Mouse (Mus musculus) limb, embryonic 13.5 days (tissue): ENCODE results near the gene Card10. TPM values are rescaled to one million over a fixed set of nuclear protein-coding genes. Genes with fewer than 3 reads are reported as not detected.

Source experiments
- ATAC-seq: fragments of 200-750 bp; cut with Nextera tagmentation; 2 replicates; pipeline ENCODE4 v1.8.0; 2017; ENCODE audit warnings: low read depth, moderate number of reproducible peaks, moderate TSS enrichment; ENCODE audit not compliant: low FRiP score
- H3K27ac ChIP-seq: fragments of 300-500 bp; sonication (generic); 2 replicates; pipeline ENCODE4 v1.5.1; 2015; ENCODE audit warnings: inconsistent platforms, mild to moderate bottlenecking, moderate library complexity
- H3K27me3 ChIP-seq: fragments of 300-500 bp; sonication (generic); 2 replicates; pipeline ENCODE4 v1.6.1; 2015; ENCODE audit warnings: mild to moderate bottlenecking, inconsistent platforms
- H3K36me3 ChIP-seq: fragments of 300-500 bp; sonication (generic); 2 replicates; pipeline ENCODE4 v1.6.1; 2015; ENCODE audit warnings: inconsistent platforms, mild to moderate bottlenecking, moderate library complexity
- H3K4me1 ChIP-seq: fragments of 300-500 bp; sonication (generic); 2 replicates; pipeline ENCODE4 v1.6.1; 2015; ENCODE audit warnings: inconsistent platforms
- H3K4me2 ChIP-seq: fragments of 300-500 bp; sonication (generic); replicated peaks from 2 replicates; pipeline ENCODE4 v1.6.1; 2015; ENCODE audit warnings: inconsistent platforms, mild to moderate bottlenecking, moderate library complexity
- H3K4me3 ChIP-seq: fragments of 300-500 bp; sonication (generic); 2 replicates; pipeline ENCODE4 v1.5.1; 2015; ENCODE audit warnings: moderate library complexity, mild to moderate bottlenecking, inconsistent platforms
- H3K9ac ChIP-seq: fragments of 300-500 bp; sonication (generic); 2 replicates; pipeline ENCODE4 v1.6.1; 2015; ENCODE audit warnings: mild to moderate bottlenecking, inconsistent platforms
- H3K9me3 ChIP-seq: fragments of 300-500 bp; sonication (generic); 2 replicates; pipeline ENCODE4 v1.6.1; 2016; ENCODE audit warnings: inconsistent platforms
- WGBS: fragments of 180-500 bp; shearing (Covaris S2); methylation state at CpG from one replicate; pipeline ENCODE4 v1.1.7; 2015; 5-methylcytosine and 5-hydroxymethylcytosine counted together
- polyA plus RNA-seq: library from polyadenylated mRNA; unstranded; fragments of >200 nt; fragmentation: Nextera tagmentation; extraction: Ambion mirVana; gene quantifications from 2 replicates; pipeline ENCODE4 v1.2.1, GENCODE M21; 2015

Card10 gene
- polyA plus RNA-seq, 1 experiment from 2014 or later = 3.0 TPM

DNA sequence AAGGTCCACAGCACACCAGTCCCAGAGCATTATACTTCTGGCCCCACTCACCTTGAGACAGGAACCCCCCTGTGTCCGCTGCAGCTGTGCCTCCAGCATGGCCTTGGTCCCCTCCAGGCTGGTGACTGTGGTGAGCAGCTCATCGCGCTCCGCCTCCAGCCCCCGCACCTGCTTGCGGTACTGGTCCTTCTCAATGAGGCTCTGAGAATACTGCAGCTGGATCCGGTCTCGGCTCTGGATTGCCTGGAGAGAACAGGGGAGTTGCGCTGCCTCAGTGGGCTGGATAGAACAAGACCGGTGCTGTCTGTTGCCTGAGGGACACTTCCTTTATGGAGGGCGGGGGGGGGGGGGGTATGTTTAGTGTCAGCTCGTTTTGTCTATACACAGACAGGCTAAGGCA lies 11.9 kb downstream of the Card10 start:
- 79% methylated on average over 12 of the region's 12 CpGs for WGBS

DNA sequence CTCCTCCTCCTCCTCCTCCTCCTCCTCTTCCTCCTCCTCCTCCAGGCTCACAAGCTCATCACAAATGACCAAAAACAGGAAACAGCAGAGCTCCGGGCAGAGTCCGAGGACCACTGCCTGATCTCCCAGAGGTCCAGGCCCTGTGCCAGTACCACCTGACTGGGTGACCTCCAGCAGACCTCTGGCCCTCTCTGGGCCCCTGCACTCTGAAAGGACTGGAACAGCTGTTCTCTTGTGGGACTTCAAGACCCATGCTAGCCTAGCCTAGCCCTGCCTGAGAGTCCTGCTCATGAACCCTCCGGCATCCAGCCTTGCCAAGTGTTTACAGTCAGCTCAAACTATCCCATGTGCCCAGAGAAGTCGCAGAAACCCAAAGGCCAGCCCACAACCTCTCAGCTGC lies 12.4 kb downstream of the Card10 start:
- no peak for ATAC-seq
- 43% methylated on average over 3 of the region's 4 CpGs for WGBS
- no peak overlapping the region for H3K4me2 ChIP-seq
- H3K27ac ChIP-seq = no peak overlapping the region; the same call in 1 of the 2 replicates
- H3K4me1 ChIP-seq = peaks cover 14% of the 10 kb centered on the region
- H3K27me3 ChIP-seq = peaks cover 81% of the 10 kb centered on the region
- H3K9me3 ChIP-seq = no peaks in the 10 kb centered on the region
- H3K9ac ChIP-seq = 0 out of 2 replicates have a peak overlapping the region, but pooled peaks have one; percentile 8
- H3K4me3 ChIP-seq = no peak overlapping the region
- H3K36me3 ChIP-seq = no peaks in the 10 kb centered on the region

More for the DNA sequence above, 11.9 kb downstream of the Card10 start:
- Histone ChIP-seq H3K36me3 (no peaks in the 10 kb centered on the region), H3K4me1 (peaks cover 10% of the 10 kb centered on the region), H3K9ac (no peak overlapping the region), H3K9me3 (no peaks in the 10 kb centered on the region), H3K27ac (no peak overlapping the region; the same call in 1 of the 2 replicates), H3K4me3 (no peak overlapping the region), H3K4me2 (no peak overlapping the region), H3K27me3 (peaks cover 86% of the 10 kb centered on the region)
- no peak for ATAC-seq

DNA sequence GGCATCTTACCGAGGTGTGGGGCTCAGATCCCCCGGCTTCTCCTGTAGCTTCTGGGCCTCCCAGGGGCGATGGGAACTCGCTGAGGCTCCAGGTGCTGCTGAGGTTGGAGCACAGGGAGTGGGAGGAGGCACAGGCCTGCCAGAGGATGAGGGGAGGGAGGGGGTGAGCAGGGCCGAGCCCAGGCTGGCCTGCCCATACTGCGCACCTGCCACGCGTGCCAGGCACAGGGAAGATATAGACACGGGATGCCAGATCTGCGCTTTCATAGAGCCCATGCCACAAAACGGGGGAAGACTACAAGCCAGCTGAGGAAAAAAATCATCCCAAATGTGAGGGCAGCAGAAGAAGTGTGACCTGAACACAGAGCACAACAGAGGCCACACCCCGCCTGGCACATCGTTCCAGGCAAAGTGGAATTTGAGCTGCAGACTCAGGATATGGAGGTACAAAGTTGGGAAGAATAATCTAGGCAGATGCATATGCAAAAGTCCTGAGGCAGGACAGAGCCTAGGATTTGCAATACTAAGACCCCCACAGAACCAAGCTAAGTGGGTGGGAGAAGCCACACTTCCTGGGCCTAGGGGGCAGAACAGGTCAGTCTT lies 13.0 kb downstream of the Card10 start:
- Histone ChIP-seq H3K4me3 (no peak overlapping the region), H3K9ac (no peak overlapping the region), H3K27ac (no peak overlapping the region), H3K4me1 (peaks cover 14% of the 10 kb centered on the region), H3K36me3 (no peaks in the 10 kb centered on the region), H3K27me3 (peaks cover 75% of the 10 kb centered on the region), H3K4me2 (no peak overlapping the region), H3K9me3 (no peaks in the 10 kb centered on the region)
- ATAC-seq = no peak
- 83% methylated on average over 13 of the region's 13 CpGs for WGBS

DNA sequence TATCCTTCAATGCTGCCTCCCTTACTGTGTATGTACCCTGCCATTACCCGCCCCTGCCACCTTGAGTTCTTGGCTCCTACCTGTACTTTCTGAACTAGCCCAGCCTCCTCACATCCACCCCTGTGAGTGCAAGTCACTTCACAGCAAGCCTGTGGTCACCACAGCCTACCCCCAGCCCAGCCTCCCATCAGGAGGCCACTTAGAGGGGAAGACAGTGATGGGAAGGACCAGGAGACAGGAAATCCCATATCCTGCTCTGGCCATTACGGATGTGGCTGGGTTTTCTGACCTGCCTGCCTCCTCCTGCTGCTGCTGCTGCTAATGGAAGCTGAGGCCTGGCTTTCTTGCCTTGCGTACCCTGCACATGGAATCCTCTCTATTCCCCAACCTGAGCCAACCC lies 14.8 kb downstream of the Card10 start:
- no peak for ATAC-seq
- no peak overlapping the region for H3K4me3 ChIP-seq
- no peak overlapping the region; the same call in 1 of the 2 replicates for H3K27ac ChIP-seq
- no peaks in the 10 kb centered on the region for H3K36me3 ChIP-seq
- peaks cover 62% of the 10 kb centered on the region for H3K27me3 ChIP-seq
- H3K9me3 ChIP-seq = no peaks in the 10 kb centered on the region
- 71% methylated on average over 3 of the region's 3 CpGs for WGBS
- no peak overlapping the region for H3K4me2 ChIP-seq
- H3K9ac ChIP-seq = no peak overlapping the region
- H3K4me1 ChIP-seq = peaks cover 14% of the 10 kb centered on the region

DNA sequence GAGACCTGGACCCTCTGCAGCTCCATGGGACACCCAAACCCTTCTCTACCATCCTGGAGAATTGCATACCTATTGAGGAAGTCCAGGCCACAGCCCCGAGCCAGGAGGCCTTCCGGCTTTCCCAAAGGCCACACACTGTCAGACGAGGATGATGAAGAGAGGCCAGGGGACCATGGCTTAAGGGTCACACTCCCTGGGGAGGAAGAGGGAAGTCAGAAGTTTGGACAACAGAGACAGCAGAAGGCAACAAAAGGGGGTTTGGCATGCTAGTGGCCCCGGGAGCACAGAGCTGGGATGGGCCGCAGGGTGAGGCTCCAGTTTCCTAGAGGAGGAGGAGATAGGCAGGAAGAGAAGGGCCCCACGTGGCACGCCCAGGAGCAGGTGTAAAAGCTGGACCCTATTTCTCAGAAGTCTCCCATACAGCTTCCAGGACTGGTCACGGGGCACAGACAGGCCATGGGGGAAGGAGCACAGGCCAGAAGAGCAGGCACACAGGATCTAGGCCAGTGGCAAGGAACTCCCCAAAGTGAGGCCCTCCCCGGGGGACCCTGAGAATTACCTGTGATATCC lies 15.5 kb downstream of the Card10 start:
- no peak for ATAC-seq
- Histone ChIP-seq H3K4me2 (no peak overlapping the region), H3K27ac (no peak overlapping the region; the same call in 1 of the 2 replicates), H3K9me3 (no peaks in the 10 kb centered on the region), H3K9ac (no peak overlapping the region), H3K4me1 (peaks cover 14% of the 10 kb centered on the region), H3K36me3 (no peaks in the 10 kb centered on the region), H3K4me3 (no peak overlapping the region), H3K27me3 (peaks cover 57% of the 10 kb centered on the region)
- 66% methylated on average over 9 of the region's 9 CpGs for WGBS

GRCm38 (mm10) chr15:78786411-78786818 lies 16.4 kb downstream of the Card10 start:
- H3K4me1 ChIP-seq = peaks cover 14% of the 10 kb centered on the region
- WGBS = 76% methylated on average over 9 of the region's 9 CpGs
- no peaks in the 10 kb centered on the region for H3K36me3 ChIP-seq
- H3K4me2 ChIP-seq = no peak overlapping the region
- no peak overlapping the region for H3K9ac ChIP-seq
- H3K27me3 ChIP-seq = peaks cover 50% of the 10 kb centered on the region
- ATAC-seq = no peak
- no peaks in the 10 kb centered on the region for H3K9me3 ChIP-seq
- H3K4me3 ChIP-seq = no peak overlapping the region
- H3K27ac ChIP-seq = no peak overlapping the region

GRCm38 (mm10) chr15:78785961-78786360 lies 16.9 kb downstream of the Card10 start:
- ATAC-seq = no peak
- no peak overlapping the region for H3K4me3 ChIP-seq
- no peaks in the 10 kb centered on the region for H3K9me3 ChIP-seq
- peaks cover 46% of the 10 kb centered on the region for H3K27me3 ChIP-seq
- H3K4me1 ChIP-seq = peaks cover 14% of the 10 kb centered on the region
- no peak overlapping the region for H3K4me2 ChIP-seq
- H3K9ac ChIP-seq = no peak overlapping the region
- no peak overlapping the region for H3K27ac ChIP-seq
- no peaks in the 10 kb centered on the region for H3K36me3 ChIP-seq
- WGBS = 25% methylated on average over 7 of the region's 7 CpGs

DNA sequence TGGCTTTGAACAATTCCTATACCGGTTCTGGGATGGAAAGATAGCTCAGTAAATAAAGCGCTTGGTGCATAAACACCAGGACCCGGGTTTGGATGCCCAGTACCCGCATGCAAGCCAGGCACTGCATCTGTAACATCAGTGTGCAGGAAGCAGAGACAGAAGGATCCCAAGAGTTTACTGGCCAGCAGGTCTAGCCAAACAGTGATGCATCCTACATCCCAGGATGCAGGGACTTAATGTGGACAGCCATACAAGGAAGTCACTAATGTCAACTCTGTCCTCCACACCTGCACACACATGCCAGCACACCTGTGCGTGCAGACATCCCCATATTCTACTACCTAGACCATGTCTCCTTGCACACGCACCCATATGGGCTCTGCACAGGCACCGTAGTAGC lies 17.6 kb downstream of the Card10 start:
- Histone ChIP-seq H3K36me3 (no peaks in the 10 kb centered on the region), H3K27me3 (peaks cover 50% of the 10 kb centered on the region), H3K4me2 (no peak overlapping the region), H3K4me3 (no peak overlapping the region), H3K27ac (no peak overlapping the region), H3K9me3 (no peaks in the 10 kb centered on the region), H3K9ac (no peak overlapping the region), H3K4me1 (peaks cover 10% of the 10 kb centered on the region)
- 90% methylated on average over 7 of the region's 7 CpGs for WGBS
- no peak for ATAC-seq

DNA sequence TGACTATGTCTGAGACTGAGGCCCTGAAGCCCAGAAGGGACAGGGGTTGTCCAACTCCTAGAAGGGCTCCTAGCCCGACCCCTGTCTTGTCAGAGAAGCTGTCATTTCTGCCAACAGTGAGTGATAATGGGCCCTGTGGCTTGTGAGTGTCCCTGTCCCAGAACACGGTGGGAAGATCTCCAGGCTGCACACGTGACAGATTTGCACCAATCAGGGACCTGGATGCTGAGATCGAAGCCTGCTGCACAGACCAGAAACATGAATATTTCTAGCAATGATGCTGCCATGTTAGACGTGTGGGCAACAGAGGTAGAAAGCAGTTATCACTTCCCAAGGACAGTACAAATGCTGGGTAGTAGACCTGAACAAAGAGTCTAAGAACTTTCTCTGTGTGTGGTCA lies 18.3 kb downstream of the Card10 start:
- peaks cover 10% of the 10 kb centered on the region for H3K4me1 ChIP-seq
- H3K4me2 ChIP-seq = no peak overlapping the region
- H3K9me3 ChIP-seq = no peaks in the 10 kb centered on the region
- no peak overlapping the region for H3K9ac ChIP-seq
- WGBS = 68% methylated on average over 5 of the region's 5 CpGs
- H3K36me3 ChIP-seq = no peaks in the 10 kb centered on the region
- no peak overlapping the region for H3K27ac ChIP-seq
- ATAC-seq = no peak
- no peak overlapping the region for H3K4me3 ChIP-seq
- peaks cover 48% of the 10 kb centered on the region for H3K27me3 ChIP-seq

GRCm38 (mm10) chr15:78782348-78783103 lies 20.3 kb downstream of the Card10 start:
- H3K4me2 ChIP-seq = no peak overlapping the region
- H3K4me1 ChIP-seq = peaks cover 7% of the 10 kb centered on the region
- 65% methylated on average over 14 of the region's 14 CpGs for WGBS
- H3K27me3 ChIP-seq = peaks cover 31% of the 10 kb centered on the region
- H3K4me3 ChIP-seq = no peak overlapping the region
- H3K36me3 ChIP-seq = no peaks in the 10 kb centered on the region
- no peak overlapping the region for H3K9ac ChIP-seq
- H3K9me3 ChIP-seq = no peaks in the 10 kb centered on the region
- H3K27ac ChIP-seq = no peak overlapping the region
- no peak for ATAC-seq

DNA sequence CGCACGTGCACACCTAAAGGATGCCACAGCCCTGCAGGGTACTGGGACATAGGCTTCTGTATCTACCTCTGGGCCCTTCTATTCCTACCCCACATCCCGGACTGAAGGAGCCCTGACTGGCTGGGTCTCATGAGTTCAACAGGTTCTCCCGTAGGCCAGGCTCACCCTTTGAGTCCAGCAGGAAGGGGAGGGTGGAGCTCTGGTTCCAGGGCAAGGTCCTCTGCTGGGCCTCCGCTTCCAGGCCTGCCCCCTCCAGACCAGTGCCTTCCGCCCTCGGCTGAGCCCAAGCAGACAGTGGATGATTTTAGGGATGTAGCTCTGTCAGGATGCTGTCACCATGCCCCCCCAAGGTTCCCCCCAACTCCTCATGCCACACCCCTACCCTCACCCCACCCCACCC lies 21.9 kb downstream of the Card10 start:
- peaks cover 4% of the 10 kb centered on the region for H3K4me1 ChIP-seq
- H3K9me3 ChIP-seq = no peaks in the 10 kb centered on the region
- no peak for ATAC-seq
- H3K27ac ChIP-seq = no peak overlapping the region
- 83% methylated on average over 7 of the region's 7 CpGs for WGBS
- H3K27me3 ChIP-seq = peaks cover 24% of the 10 kb centered on the region
- no peak overlapping the region for H3K4me3 ChIP-seq
- no peak overlapping the region for H3K4me2 ChIP-seq
- no peak overlapping the region for H3K9ac ChIP-seq
- H3K36me3 ChIP-seq = no peaks in the 10 kb centered on the region

DNA sequence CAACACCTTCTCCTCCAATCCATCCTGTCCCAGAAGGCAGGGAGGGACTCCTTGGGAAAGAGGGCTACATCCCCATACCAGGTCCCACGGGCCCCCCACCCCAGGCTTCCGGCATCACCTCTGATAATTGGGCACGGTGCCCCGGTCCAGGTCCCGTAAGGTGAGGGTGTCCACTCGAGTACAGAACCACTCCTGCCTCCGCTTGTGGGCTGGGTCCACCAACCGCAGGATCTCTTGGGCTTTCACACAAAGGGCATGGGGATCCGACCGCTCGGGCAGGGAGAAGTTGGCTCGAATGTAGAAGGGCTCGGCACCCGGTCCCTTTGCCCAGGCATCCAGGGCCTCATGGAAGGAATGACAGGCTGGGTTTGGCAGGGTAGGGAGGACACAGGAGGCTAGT lies 22.5 kb downstream of the Card10 start:
- Histone ChIP-seq H3K36me3 (0 out of 2 replicates have a peak, but pooled peaks cover 3% of the 10 kb centered on the region), H3K4me2 (no peak overlapping the region), H3K4me3 (no peak overlapping the region), H3K9me3 (no peaks in the 10 kb centered on the region), H3K27ac (no peak overlapping the region), H3K4me1 (no peaks in the 10 kb centered on the region), H3K27me3 (peaks cover 24% of the 10 kb centered on the region), H3K9ac (no peak overlapping the region)
- 88% methylated on average over 14 of the region's 14 CpGs for WGBS
- no peak for ATAC-seq
